Mouse (Mus musculus) cerebellum, adult (tissue): Measurements from ENCODE around the gene Svop.

Experiments
- ATAC-seq: cut with Nextera tagmentation; 2 replicates; pipeline ENCODE4 v1.9.2; 2017; ENCODE audit warnings: mild to moderate bottlenecking, moderate library complexity, mixed read lengths; ENCODE audit not compliant: insufficient number of reproducible peaks, low FRiP score, low TSS enrichment

Gene Svop

DNA sequence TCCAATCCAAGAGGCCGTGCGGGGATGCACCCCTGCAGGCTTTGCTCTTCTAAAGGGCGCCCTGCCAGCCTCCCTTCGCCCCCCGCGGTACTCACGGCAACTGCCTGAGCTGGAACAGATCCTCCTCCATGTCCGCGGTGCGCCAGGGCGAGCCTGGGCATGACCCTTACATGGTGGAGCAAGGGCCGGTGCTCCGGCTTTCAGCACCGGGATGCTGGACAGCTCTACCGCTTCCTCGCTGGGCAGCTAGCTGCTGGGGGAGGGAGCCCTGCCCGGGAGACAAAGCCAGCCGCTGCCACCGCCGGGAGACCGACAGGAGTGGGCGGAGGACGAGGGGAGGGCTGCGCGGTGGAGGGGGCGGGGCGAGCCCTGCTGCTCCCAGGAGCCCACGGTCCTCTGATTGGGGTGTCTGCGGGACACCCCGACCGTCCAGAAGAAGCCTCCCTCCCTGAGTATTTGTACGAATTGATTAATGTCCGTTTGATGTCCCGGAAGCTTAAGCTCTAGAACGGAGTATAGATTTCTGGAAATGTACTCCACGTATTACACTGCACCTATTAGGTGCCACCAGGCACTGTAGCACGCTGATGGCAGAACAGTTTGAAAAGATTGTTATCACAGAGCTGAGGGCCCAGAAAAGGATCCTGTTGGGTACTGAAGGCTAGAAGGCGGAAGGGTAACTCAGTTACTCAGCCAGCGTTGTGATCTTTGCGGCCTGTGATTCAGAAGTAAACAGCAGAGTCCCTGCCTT lies at the start of gene Svop:
TSS of gene Svop (minus strand) at position 514 of the 751 bp plus-strand sequence.
- peak; percentile 71; the same call in 1 of the 2 replicates for ATAC-seq

DNA sequence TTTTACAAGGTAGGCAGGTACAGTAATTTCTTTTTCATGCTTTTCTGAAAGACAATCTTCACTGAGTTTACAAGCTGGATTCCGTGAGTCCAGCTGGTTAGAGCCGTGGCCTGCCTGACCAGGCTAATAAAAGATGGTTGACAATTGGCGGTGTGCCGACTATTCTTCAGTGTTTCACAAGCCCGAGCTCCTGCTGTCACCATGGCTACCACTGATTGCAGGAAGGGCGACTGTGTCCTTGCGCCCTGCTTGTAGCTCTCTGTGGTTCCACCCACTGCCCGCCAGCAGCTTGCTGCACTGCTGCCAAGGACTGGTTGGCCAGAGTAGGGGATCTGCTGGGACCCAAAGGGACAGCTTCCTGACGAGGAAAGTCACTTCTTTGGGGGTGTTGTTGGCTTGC lies 47.8 kb upstream of the Svop start:
- ATAC-seq = no peak

DNA sequence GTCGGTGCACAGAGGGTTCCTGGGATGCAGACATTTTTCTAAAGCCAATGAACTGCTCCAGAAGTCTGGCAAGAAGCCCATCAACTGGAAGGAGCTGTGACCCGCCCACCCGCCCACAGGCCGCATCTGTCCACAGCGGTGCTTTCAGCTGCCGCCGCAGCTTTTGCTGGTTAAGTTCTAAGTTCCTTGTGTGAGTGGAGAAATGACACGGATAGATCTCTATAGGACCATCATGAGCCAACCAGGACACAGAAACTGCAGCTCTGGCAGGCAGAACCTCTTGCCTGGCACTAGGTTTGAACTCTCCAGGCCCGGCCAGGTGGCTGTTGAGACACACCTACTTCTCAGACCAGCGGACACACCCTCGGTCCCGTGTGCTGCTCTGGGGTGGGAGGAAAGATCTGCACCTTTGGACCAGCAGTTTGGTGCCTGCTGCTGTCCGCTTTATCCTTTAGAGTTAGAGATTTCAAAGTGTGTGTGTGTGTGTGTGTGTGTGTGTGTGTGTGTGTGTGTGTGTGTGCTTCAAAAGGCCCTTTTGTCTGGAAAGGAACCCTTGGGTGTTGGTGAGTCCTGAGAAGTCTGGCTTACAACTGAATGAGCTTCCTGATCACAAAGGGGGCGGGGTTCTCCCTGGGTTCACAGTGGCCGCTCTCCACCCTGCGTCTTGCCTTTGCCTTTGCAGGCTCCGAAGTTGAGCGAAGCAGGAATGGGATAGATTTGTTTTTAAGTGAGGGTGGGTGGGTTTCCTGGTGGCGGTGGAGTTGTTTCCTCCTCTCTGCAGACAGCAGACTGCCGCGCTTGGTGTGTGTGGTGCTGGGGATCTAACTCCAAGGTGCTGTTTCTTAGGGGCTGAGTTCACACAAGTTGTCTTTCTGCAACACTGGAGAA lies 47.2 kb upstream of the Svop start:
- ATAC-seq = no peak

DNA sequence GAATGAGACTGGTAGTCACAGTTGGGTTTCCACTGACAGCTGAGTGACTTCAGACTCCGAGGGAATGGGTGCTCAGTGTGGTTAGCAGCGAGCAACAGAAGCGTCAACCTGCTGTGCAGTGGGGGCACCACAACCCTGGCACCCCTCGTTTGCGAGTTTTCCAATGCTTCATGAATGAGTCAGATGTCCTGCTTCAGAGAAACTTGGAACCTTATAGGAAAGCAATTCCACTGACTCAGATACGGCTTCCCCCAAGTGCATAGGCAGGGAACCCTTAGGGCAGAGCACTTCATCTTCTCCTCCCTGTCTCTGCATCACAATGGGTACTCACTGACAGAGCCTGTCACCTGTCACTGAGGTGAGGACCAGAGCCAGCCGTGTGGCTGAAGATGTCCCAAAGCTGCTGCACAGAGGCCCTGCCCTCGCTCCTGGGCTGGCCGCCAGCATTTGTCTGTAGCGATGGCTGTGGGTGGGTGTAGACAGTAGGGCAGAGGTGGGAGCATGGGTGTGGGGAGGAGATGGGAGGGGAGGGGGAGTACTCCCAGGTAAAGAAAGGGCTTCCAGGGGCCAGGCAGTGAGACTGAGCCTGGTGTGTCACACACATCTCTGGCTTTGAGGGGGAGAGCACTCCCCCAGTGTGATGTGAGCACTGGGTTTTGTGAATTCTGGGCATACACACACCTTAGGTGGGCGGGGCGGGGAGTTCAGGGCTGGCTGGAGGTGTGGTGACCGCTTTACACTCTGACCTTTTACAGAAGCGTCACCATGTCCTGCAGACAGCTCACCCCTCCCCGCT lies 46.3 kb upstream of the Svop start:
- no peak for ATAC-seq

DNA sequence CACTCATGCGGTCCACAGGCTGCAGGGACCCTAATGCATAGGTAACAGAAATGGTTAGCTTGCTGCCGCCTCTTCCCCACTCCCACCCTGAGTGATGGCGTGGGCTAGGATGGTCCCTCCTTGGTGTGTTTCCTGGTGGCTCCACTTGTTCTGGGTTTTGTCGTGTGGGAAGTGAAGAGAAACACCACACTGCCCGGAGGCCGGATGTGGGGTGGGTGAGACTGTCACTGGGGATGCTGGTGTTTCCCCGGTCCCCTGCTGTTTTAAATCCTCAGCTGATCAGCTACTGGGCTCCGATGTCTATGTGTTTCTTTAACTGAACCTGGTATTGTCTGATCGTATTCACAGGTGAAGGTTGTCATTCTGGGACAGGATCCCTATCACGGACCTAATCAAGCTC lies 44.1 kb upstream of the Svop start:
- no peak for ATAC-seq

DNA sequence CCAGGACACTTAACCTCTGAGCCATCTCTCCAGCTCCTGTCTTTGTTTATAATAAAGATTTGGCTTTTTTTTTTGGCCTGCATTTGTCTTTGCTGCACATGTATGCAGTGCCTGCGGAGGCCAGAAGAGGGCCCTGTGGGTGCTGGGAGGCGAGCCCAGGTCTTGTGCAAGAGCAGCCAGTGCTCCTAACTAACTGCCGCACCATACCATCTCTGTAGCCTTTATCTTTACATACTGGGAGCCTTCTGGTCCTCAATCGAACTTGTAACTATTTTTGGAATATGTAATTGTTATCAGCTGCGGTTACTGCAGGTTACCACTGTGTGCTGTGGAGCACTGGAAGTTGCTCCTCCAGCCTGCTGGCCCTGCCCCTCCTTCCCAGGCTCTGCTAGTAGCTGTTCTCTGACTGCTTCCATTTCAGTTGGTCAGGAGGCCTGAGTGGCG lies 42.7 kb upstream of the Svop start:
- ATAC-seq = no peak

DNA sequence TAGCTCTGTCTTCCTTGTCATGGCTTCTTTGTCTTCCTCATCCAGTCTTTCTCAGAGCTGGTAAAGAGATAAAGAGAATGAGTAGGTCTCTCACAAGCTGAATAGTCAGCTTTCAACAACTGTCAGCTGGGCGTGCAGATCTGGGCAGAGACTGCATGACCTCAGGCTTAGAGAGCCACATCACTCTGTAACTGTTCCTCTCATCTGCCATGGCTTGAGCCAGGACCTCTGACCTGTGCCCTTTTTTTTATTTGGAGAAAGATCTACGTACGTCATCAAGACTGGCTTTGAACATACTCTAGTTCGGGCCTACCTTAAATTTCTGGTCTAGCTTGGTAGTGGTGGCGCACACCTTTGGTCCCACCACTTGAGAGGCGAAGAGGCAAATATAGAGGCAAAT lies 41.5 kb upstream of the Svop start:
- ATAC-seq = no peak

DNA sequence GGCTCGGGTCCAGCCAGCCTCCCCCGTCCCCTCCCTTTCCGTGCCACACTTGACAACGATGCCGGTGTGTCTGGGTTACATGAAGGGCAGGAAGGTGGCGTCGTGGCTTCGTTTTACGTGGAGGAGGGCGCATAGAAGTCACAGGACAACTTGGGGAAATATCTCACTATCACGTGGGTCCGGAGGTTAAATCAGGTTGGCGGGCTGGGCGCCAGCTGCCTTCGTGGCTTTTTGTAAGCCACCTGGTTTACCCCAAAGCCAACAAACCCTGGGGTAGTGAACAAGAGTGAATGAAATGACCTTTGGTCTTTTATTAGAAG lies 40.1 kb upstream of the Svop start:
- no peak for ATAC-seq

DNA sequence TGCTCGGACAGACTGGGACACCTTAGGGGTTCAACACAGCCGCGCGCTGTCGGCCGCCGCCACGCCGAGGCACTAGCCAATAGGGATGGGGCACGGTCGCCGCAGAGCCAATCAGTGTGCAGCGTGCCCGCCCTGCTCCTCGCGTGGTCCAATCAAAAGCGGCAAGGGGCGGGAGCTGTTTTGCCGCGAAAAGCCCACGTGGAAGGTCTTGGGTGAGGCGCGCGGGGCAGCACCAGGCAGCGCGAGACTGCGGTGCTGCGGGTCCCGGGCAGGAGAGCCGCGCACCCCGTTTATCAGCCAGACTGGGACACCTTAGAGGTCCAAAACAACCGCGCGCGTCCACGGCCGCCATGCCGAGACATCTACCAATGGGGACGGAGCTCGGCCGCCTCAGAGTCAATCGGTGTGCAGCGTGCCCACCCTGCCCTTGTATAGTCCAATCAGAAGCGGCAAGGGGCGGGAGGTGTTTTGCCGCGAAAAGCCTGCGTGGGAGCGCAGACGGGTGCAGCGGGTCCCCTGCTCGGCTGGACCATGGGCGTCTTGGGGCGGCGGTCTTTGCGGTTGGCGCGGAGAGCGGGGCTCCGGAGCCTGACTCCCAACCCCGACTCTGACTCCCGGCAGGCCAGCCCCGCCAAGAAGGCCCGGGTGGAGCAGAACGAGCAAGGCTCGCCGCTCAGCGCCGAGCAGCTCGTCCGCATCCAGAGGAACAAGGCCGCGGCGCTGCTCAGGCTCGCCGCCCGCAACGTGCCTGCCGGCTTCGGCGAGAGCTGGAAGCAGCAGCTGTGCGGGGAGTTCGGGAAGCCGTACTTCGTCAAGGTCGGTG lies 39.5 kb upstream of the Svop start:
- peak; percentile 94 for ATAC-seq

DNA sequence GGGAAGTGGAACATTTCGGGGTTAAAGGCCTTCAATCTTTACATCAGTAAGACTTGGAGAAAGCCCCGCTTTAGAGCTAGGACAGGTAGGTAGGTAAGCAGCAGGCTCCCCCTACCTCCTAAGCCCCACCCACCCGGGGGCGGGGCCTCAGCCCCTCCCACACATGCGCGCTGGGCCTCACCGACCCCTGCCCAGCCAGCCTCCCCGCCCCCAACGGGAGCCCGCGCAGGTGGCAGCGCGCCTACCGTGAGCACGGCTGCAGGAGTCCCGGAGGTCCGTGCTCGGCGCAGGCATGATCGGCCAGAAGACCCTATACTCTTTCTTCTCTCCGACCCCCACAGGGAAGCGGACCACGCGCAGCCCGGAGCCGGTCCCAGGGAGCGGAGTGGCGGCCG lies 38.8 kb upstream of the Svop start, which contains the start of gene Ung:
TSS of gene Ung (plus strand) at position 176 of the 395 bp plus-strand sequence.
- no peak for ATAC-seq

DNA sequence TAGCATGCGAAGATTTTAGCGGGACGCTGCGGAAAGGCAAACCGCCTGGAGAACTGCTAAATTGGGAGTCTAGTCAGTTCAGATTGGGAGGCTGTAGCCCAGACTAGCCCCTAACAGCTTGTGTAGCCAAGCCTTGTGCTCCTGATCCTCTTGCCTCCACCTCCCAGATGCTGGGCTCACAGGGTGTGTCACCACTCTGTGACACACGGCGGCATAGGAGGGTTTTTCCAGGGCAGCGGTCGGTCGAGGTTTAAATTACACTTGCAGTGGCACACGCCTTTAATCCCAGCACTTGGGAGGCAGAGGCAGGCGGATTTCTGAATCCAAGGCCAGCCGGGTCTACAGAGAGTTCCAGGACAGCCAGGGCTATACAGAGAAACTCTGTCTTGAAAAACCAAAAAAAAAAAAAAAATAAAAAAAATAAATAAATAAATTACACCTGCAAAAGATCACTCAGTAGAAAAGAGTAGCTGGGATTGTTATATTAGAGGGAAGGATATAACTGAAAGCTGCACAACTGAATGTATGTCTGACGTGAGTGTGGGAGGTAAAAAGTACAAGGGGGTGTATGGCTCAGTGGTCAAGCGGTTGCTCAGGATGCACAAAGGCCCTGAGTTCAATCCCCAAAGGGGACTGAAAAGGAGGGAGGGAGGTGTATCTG lies 38.3 kb upstream of the Svop start:
- no peak for ATAC-seq

DNA sequence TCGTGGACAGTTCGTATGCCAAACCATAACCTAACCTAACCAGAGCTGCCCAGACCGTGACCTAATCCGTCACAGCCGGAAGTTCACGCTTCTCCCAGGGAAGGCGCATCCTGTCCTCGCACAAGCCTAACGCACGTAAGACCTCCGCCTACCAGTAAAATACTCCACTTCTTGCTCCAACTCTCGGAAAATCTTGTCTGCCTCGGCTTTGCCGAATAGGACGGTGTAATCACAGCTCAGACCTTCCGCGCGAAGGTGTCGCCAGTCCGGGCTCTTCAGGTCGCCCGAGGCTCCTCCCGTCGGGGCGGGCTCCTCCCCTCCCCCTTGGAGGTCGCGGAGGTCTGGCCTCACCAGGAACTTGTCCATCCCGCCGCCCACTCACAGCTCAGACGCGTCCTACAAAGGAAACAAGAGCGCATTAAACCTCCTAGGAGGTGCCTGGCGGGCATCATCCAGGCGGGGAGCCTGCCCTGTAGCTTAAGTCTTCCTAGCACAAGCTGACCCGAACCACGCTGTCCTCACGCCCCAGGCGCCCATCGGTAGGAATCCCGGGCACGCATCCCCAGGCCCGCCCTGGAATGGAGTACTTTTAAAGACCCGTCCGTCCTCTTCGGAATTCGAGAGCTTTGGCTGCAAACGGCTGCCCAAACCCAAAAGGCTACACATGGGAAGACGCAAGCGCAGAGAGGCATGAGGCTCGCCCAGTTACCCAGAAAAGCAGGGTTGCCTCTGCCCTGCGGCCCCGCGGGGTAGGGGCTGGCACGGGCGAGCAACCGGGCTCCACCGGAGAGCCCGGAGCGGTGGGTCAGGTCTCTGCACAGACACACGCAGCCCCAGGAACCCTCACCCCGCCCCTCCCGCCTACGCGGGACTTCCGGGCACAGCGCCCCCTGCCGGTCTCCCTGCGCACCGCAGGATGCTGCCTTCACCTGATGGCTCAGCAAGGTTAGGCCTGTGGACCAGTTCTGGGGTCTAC lies 36.3 kb upstream of the Svop start, which contains the start of gene Alkbh2:
TSS of gene Alkbh2 (minus strand) at position 845 of the 976 bp plus-strand sequence.
- peak; percentile 38; the same call in 1 of the 2 replicates for ATAC-seq

DNA sequence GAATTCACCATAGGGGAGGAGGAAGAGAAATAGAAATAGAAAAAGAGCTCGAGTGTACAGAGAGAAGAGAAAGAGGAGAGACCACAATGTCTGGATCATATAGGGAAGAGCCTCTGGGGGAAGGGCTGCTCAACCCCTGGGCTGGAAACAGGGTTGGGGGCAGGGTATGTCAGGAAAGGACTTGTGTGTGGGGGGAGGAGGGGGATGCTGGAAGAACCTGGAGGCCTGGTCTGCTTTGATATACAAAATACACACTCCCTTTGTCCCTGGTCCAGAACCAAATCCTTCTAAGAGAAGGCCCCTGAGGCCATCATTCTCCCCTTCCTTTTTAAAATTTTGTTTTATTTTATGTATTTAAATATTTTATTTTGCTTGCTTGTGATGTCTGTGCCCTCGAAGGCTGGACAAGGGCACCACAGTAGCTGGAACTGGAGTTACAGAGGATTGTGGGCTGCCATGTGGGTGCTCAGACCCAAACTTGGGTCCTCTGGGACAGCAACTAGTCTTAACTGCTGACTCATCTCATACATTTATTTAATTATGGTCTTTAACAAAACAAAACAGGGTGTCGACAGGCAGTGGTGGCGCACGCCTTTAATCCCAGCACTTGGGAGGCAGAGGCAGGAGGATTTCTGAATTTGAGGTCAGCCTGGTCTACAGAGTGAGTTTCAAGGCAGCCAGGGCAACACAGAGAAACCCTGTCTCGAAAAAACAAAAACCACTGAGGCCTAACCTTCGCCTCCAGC lies 35.3 kb upstream of the Svop start:
- ATAC-seq = no peak

DNA sequence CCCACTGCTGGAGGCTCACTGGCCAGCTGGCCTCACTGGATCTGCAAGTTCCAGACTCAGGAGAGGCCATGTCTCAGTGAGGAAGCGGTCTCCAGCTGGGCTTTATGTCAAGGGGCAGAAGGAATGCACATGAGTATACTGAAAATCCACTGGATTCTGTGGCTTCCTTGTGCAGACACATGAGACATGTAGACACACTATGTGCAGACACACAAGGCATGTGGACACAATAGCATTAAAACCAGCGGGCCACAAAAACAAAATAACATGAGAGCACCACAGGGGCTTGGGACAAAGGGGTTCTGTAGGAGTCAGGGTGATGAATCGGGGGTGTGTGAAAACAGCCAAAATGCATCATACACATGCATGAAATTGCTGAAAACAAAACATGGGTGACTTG lies 34.6 kb upstream of the Svop start:
- no peak for ATAC-seq

DNA sequence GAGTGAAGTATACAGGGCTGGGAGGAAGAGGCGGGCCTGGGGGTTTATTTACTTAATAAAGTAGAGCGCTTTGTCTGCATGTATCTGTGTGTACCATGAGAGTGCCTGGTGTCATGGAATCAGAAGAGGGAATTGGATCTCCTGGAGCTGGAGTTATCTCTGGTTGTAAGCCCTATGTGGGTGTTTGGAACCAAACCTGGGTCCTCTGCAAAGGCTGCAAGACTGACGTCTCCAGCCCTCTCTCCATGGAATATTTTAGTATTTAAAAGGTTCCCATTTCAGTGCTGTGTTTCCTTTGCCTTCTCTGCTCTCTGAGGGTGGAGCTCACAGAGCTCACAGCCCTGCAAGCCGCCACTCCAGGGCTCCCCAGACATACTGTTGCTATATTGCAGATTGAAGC lies 28.4 kb upstream of the Svop start:
- ATAC-seq = no peak

DNA sequence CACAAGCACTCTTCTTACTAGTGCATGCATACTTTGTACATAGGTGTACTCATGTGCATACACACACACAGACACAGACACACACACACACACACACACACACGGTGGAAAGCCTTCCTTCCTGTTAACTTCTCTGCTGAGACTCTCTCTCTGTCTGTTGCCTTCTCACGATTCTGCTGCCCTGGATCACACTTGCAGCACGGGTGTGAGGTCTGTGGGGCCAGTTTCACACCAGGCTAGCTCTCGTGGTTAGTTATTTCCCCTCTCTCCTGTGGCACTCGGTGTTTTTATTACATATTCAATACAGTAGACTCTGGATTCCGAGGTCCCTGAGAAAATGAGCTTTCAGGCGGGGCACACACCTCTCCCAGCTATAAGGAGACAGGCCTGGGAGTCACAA lies 25.2 kb upstream of the Svop start:
- no peak for ATAC-seq

DNA sequence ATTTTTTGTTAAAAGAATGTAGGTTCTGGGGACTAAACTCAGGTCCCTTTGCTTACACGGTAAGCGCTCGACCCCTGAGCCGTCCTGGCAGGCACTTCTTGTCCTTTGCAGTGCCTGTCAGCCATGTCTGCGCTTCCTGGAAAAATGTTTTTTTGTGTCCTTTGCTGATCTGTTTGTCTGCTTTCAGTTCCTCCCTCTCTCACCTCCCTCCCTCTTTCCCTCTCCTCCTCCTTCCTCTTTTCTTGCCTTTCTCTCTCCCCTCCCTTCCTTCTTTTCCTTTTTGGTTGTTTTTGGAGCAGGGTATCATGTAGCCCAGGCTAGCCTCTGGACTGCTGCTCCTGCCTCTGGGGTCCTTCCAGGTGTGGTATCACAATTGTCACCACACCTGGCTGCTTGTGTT lies 23.7 kb upstream of the Svop start:
- ATAC-seq = no peak

DNA sequence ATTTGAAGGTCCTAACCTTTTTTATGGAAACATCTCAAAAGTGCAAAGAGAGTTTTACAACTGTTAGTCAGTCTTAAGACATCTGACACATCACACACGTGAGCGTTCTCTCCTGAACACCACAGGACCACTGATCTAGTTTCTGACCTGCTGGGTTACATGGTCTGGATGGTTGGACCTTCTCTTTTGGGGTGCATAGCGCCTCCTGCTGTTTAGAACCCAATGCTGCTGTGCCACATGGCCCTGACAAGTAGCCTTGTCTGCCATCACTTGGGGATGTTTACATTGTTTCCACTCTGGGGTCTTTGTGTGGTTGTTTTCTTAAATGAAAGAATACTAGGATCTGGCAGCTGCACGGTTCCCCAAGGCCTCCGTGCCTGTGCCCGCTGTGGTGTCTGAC lies 22.0 kb upstream of the Svop start:
- no peak for ATAC-seq
